Mouse (Mus musculus): ENCODE measurements around the gene Exoc4.

Gene Exoc4

GRCm38 (mm10) chr6:33681778-33682640 lies 433.1 kb downstream of the Exoc4 start:
- peak; percentile 13 for DNase-seq

DNA sequence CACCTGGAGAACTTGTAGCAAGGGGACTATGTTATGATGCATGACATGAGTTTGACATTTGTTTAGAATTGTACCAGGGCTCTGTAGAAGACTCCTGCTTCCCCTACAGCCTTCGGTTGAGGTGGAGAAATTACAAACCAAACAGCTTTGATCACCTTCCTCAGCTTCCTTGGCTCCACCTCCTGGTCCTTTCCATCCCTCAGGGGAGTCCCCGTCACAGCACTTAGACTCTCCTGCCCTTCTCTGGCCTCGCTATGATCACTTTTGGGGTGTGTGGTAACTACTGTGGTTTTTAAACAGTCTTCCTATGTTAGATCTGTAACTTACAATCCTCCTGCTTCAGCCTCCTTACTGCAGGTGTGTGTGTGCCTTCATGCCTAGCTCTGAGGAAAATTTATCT lies 434.6 kb downstream of the Exoc4 start:
- no peak for DNase-seq

DNA sequence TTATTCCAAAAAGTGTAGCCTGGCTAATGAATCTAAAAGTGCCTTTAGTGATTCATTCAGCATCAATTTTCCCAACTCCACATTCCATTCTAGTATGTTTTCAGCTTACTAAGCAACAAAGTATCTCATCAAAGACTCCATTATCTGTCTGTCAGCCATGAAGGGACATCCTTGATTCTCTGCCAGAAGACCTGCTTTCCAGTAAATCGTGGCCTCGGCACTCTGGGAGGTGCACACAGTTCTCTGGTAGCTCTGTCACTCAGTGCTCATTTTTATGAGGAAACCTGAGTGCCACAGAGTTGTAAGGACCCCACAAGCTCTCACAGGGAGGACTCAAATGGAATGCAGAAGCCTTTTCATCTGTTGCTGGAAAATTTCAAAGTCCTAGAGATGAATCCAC lies 436.4 kb downstream of the Exoc4 start:
- DNase-seq, result no peak

- no peak for DNase-seq
Observed at GRCm38 (mm10) chr6:33690601-33691000, 441.7 kb downstream of the Exoc4 start.

DNA sequence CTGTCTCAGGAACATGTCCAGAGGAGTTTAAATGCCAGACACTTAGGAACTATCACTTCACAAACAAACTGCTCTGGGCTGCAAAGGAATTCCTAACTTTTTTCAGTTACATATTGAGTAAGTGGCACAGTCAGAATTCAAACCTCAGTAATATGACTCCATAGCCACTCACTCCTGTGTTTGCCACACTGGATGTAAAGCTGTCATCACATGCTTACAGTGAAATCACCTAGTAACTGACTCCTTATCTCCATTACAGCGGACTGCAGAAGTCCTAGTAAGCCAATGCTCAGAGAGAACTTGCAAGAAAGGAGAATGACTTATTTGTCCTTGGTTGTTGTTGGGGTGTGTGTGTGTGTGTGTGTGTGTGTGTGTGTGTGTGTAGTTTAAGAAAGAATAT lies 448.1 kb downstream of the Exoc4 start:
- DNase-seq, result no peak

- DNase-seq, result no peak
Observed at GRCm38 (mm10) chr6:33708907-33709306, 460.0 kb downstream of the Exoc4 start.

DNA sequence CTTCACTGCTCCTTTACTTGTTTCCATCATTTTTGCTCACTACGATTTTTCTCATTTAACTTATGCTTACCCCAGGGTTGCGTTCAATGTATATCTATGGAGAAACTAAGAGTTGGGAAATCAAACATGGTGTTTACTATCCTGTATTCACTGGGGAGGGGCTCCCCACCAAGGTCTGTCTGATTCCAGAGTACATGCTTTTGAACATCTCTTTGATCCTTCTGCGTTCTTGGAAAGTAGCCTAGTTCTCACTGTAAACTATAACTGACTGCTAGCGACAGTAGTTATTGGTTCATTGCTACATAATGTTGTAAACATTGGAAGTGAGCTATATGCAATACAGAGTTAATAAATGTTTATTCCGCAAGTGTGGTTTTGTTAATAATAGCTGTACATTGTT lies 460.5 kb downstream of the Exoc4 start:
- no peak for DNase-seq

DNA sequence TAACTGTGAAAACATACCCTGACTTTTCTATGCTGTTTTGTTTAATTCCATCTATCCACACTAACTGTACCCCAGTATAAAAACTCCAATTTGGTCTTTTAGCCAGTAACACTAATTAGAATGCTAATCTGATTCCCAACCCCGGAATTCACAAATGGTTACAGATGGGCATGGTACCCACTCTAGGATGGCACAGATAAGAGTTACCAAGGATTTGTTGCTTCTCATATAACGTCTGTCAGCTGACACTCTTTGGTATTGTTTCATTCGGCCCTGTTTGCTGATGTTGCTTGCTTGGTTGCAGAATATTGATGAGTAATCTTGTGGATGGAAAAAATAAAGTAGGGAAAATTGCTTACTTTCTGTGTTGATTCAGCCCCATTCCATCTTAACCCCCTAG lies 462.9 kb downstream of the Exoc4 start:
- DNase-seq, result no peak

- no peak for DNase-seq
Observed at GRCm38 (mm10) chr6:33712540-33713118, 463.7 kb downstream of the Exoc4 start.

DNA sequence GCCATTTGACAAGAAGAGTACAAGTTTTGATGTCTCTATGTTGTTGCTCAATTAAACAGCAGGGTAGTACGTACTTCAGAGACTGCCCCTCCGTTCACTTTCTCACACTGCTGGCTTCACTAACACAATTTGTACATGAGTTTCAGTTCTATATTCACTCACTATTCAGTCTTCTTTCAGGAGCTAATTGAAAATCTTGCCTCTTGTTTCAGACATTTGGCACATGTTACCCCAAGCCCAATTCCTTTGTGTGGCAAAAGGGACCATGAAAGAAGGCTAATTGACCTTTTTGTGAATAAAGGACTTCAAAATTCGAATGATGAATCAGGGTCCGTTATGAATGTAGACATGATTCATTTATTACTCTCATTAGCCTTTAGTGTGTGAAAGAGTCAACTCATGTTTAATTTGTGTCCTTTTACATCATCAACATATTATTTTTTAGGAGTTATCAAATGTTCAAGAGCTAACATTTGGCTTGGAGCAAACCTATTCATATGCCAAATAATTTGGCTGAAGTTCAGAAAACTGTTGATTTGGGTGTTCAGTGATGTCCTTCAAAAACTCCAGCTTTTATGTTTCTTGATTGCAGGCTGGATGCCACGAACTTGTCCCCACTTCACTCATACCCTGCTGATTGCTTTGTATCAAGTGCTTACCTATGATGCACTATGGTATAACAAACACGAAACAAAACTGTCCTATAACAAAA lies 467.5 kb downstream of the Exoc4 start:
- no peak for DNase-seq

DNA sequence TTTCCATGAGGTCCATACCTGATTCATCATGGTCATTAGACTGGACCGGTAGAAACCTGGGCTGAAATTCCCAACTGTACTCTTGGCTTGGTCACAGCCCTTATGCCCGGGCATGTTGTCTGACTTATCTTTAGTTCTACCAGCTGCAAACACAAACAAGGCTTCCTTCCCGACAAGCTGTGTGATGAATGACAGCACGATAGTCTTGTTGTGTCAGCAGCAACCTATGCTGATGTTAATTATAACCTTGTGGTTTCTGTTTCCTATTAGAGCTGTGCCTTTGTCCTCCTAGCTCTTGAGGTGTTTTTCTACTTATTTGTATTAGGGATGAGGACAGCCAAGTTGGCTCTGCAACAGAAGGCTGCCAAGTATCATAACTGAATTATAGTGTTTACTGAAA lies 472.3 kb downstream of the Exoc4 start:
- no peak for DNase-seq

DNA sequence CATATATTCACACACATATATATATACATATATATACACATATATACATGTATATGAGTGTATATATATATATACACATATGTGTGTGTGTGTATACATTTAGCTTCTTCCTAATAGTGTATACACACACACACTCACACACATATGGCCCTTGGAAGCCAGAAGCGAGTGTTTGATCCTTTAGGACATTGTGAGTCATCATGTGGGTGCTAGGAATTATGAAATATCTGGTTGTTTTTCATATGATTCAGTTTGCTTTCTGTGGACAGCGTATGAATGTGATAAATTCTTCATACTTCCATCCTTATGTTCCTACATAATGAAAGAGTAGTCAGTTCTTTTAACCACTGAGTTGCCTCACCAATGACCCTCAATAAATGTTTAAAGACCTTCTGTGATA lies 473.9 kb downstream of the Exoc4 start:
- no peak for DNase-seq

DNA sequence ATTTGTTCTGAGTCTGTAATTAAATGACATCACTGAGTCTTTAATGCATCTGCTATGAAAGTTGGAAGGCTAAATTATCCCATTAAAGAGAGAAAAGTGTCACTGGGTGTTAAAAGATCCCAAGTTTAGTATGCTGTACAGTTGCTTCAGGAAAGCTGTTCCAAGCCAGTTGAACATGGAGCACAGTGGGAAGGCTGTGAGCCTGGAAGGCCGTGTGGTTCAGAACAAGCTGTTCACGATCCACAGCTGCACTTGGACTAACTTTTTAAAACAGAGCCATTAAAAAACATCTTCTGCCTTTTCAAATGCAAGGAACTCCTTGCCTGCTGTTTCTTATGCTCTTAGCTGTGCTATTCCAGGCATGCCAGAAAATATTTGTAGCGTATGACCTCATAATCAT lies 475.7 kb downstream of the Exoc4 start:
- no peak for DNase-seq

GRCm38 (mm10) chr6:33727271-33727670 lies 478.4 kb downstream of the Exoc4 start:
- peak; percentile 4 for DNase-seq

- no peak for DNase-seq
Observed at GRCm38 (mm10) chr6:33732214-33732613, 483.3 kb downstream of the Exoc4 start.

DNA sequence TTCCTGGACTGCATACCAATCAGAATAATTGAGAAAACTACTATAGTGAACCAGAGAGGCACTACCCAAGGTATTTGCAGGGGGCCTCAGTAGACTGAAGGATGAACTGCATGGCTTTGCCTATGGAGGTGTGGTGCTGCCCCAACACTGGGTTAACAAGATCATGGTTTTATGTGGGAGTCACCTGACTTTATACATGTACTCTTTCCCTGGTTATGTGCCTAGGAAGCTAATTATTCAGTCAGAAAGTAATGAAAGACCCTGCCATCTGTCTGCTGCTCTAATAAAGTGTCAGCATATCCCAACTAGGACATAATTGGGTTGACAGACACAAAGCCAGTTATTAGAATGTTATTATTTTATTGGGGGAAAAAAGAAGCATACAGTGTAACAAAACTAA lies 484.7 kb downstream of the Exoc4 start:
- no peak for DNase-seq

- DNase-seq, result no peak
Observed at GRCm38 (mm10) chr6:33734032-33734431, 485.1 kb downstream of the Exoc4 start.

DNA sequence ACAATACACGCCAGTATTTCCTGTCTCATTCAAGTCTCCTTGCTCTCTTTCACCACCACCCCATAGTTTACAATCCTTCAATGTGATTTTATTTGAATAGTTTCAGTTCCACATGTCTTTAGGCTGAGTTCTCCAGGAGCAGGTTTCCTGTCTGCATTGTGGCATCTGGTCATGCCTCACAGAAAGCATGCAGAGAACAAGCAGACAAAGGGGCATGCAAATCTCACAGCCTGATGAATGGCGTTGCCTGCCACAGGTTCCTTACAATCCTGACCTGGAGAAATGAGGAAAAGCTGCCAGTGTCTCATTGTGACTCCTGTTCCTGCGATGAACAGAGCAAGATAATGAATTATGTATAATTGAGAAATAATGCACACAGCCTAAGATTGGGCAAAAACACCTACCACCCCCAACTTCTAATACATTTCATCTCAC lies 490.0 kb downstream of the Exoc4 start:
- no peak for DNase-seq

DNA sequence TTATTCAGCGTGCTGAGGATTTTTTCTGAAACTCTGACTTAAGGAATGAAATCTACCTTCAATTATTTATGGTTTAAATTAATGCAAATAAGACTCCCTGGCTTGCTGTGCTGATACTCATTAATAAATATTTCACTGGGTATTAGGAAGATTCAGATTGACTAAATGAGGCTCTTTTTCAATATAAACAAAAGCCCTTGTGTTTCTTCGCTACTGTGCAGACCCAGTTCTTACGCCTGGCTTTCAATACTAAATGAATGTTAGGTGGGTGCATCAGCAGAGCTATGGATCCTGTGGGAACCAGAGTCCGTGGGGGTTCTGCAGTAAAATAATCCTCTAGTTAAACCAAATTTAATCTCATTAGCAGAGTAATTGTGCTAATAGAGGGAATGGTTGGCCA lies 490.4 kb downstream of the Exoc4 start:
- no peak for DNase-seq

GRCm38 (mm10) chr6:33755976-33756375 lies 507.1 kb downstream of the Exoc4 start:
- DNase-seq, result no peak

GRCm38 (mm10) chr6:33761557-33761956 lies 512.7 kb downstream of the Exoc4 start:
- no peak for DNase-seq

DNA sequence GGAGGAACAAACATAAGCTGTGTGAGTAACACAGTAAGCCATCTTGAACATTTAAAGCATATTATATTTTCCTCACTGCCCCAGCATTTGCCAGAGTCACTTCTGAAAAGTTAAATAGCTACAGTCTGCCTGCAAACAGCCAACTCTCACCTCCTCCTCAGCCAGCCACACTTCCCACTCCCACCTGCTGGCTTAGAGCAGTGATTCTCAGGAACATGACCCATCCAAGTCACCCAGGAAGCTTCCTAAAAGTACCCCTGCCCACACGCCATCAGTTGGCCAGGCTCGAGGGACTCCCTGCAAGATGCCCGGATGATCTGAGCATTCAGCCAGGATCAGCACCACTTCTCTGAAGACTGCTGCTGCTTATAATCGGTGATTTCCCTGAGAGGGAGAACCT lies 514.4 kb downstream of the Exoc4 start:
- no peak for DNase-seq

DNA sequence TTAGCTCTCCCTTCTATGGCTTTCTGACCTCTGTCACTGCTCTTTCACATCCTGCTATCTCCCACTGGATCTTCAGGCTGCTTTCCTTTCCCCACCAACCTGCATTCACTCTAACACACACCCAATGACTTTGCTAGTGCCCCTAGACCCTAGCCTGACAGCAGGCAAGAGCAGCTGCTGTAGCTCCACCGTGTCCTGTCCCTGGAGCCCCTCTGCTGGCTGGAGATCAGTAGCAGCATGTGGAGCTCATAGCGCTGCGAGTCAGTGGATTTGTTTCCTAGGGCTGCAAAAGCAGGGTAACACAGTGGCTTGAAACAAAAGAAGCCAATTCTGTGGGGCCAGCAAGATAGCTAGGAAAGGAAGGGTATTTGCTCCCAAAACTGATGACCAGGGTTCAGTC lies 515.1 kb downstream of the Exoc4 start:
- DNase-seq, result no peak

DNA sequence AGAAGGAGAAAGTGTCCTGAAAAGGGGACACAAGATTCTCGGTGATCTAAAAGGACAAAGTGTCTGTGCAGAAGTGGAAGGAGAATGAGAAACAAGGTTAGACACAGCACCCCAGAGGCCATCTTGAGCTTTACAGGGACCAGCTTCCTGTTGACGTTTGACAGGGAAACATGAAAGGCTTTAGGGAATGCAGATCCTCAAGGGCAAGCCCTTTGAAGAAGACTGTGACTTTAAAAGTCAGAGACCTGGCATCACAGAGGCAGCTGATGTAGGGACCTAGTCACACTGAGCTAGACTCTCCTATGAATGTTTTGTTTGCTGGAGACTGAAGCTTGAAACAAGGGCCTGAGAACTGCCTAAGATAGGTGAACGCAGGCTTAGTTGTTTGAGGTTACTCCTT lies 520.4 kb downstream of the Exoc4 start:
- DNase-seq, result no peak
